Mouse (Mus musculus): Measurements from ENCODE around the gene Pilra.
"Not testable (repeated sequence)": the region's sequence is repeated elsewhere in the genome, so short reads cannot be mapped to it uniquely, and the experiment has no call there.

Pilra gene

GRCm38 (mm10) chr5:137835966-137836520 is at the start of gene Pilra:
TSS of gene Pilra (minus strand) at chr5:137836281.
- DNase-seq: not testable (repeated sequence)

GRCm38 (mm10) chr5:137883345-137883744 is 47.3 kb upstream of the Pilra start:
- no peak for DNase-seq

GRCm38 (mm10) chr5:137882922-137883321 is 46.8 kb upstream of the Pilra start:
- DNase-seq: no peak

DNA sequence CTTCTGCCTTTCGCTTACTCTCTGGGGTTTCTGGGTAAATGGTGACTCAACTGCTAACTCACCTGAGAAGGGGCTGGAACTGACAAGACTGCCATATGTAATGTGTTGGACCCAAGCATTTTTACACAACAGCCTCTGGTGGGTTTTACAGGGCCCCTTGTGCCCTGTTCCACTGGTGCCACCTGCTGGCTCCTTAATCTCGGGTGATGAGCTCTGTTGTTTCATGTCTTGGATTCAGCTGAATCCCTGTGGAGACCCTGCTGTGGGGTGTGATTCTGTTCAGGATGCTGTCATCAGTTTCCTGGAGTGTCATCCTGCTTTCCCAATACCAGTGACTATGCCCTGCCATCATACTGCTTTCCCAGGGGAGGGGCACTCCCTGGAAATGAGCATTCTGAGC is 41.8 kb upstream of the Pilra start:
- DNase-seq: no peak

- DNase-seq: no peak
Observed at GRCm38 (mm10) chr5:137875054-137875453, 39.0 kb upstream of the Pilra start.

DNA sequence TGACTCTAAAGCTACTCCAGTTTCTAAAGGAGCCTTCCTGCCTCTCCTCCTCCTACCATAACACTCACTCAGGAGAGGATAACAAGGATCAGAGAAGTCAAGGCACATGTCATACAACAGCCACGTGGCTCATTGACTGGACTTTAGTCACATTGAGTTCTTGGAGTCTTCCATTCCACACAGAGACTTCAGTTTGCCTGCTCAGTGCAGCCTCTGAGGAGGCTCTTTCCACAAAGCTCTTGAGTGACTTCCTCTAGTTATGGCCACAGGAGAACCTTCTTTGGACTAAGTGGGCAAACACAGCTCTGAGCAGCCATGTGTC is 36.3 kb upstream of the Pilra start:
- not testable (repeated sequence) for DNase-seq

- not testable (repeated sequence) for DNase-seq
Observed at GRCm38 (mm10) chr5:137871644-137872380, 35.7 kb upstream of the Pilra start, which contains the start of gene Pilrb2. TSS of gene Pilrb2 (minus strand) at chr5:137871815.

DNA sequence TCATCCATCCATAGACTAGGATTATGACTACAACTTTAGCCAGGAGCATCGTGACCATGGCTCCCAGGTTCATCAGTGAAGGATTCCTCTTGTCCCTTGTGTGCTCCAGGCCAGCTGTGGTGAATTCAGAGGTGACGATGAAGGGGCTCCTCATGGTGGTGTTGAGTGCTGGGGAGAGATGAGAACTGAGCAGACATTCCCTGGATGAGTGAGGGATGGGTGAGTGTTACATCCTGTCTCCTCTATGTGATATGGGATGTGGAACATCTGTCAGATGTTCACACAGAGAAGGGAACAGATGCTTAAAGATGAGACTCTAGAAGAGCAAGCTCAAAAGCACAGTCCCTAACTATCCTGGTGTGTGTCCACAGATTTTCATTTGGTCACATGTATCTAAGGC is 32.5 kb upstream of the Pilra start:
- DNase-seq: not testable (repeated sequence)

DNA sequence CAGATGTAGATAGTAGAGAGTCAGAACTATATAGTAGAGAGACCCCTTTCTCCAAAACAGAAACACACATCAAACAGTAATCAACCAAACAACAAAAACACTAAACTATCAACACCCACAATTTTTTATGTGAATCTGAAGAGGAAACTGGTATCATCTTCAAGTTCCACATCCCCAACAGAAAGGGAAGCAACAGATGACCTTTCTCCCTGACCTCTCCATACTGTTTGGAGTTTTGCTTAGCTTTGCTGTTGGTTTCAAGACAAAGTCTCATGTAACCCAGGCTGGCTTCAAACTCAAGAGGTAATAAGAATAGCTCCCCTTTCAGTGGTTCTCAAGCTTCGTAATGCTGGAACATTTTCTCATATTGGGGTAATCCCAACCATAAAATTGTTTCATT is 27.9 kb upstream of the Pilra start:
- DNase-seq: not testable (repeated sequence)

GRCm38 (mm10) chr5:137857960-137858710 is 22.1 kb upstream of the Pilra start, which contains the start of gene Pilrb1:
TSS of gene Pilrb1 (minus strand) at chr5:137858106.
- DNase-seq: not testable (repeated sequence)

- not testable (repeated sequence) for DNase-seq
Observed at GRCm38 (mm10) chr5:137856870-137857269, 20.8 kb upstream of the Pilra start.

GRCm38 (mm10) chr5:137854907-137855306 is 18.8 kb upstream of the Pilra start:
- DNase-seq: not testable (repeated sequence)

GRCm38 (mm10) chr5:137850313-137850712 is 14.2 kb upstream of the Pilra start:
- DNase-seq: not testable (repeated sequence)

- DNase-seq: not testable (repeated sequence)
Observed at GRCm38 (mm10) chr5:137837110-137837509, 1.0 kb upstream of the Pilra start.

GRCm38 (mm10) chr5:137836611-137837010 is 530 bp upstream of the Pilra start:
- no peak for DNase-seq

GRCm38 (mm10) chr5:137833500-137833899 is 2.6 kb downstream of the Pilra start:
- DNase-seq: no peak

DNA sequence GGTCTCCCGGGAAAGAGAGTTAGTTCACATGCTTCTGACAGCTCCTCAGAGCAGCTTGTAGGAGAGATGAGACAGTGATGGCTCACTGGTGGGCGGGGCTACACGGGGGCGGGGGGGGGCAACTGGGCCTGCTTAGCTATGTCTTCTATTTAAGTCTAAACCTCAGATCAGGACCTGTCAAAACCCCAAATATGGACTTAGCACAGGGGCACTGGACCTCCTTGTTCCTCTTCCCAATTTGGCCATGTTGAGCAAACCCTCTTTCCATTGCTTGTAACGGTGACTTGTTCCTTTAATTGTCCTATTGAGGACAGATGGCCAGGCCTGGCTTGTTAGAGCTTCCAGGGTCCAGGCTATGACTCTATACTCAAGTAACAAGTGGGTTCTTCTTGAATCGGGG is 4.6 kb downstream of the Pilra start:
- DNase-seq: no peak

GRCm38 (mm10) chr5:137831106-137831505 is 5.0 kb downstream of the Pilra start:
- DNase-seq: no peak

DNA sequence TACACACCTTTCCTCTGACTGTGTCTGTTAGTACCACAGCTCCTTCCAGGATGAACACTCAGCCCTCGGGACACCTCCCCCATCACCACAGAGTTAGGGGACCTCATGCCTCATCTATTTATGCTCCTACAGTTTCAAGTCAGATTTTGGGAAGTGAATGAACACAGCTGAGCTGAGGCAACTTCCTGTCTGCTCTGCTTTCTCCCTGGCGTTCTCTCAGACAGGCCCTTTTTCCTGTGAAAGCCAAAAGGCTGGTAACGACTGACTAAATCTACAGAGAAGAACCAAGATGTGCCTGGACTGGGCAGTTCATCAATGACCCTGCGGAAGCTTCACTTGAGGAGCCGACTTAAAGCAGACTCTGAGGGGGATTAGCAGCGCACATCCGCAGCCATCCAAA is 5.8 kb downstream of the Pilra start:
- DNase-seq: no peak

DNA sequence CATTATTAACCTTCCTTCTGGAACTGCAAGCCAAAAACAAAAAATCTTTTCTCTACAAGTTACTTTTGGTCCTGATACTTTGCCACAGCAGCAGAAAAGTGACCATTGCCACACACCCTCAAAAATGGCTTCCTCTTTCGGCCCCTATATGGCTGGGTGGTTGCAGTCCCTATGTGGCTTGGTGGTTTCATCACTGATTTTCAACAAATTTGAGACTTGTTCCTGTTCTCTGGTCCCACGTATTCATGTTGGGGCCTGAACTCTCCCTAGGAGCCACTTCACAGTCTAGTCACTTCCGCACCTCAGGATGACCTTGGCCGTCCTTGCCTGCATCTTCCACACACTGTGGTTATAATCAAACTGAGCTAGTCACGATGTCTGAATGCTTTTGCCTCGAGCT is 7.4 kb downstream of the Pilra start:
- no peak for DNase-seq

DNA sequence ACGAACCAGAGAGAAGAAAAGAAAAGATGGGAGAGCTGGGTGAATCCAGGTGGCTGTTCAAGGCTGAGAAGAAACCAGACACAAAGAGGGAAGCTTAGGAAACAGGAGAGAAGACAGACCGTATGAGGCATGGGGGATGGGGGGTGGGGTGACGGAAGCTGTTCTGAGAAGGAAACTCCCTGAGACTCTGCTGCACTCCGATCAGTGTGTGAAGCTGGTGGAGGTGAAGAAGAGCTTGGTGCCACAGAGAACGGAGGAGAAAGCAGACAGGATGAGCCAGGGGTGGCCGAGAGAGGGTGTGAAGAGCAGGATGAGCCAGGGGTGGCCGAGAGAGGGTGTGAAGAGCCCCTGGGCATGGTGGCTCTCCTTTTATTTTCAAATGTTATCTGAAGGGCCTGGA is 9.7 kb downstream of the Pilra start:
- DNase-seq: no peak

DNA sequence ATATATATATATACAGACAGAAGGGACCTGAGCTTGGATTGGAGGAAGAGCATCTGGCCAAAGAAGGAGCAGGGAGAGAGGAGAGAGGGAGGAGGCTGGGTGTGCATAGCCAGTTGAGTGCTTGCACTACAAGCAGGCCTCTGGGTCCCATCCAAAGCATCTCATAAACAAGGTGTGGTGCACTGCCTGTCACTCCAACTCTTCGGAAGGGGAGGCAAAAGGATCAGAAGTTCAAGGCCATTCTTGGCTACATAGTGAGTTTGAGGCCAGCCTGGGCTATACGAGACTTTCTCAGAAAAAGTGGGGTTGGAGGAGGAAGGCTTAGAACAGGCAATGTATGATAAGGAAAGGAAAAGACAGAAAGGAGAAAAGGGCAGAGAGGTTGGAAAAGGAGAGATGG is 10.1 kb downstream of the Pilra start:
- DNase-seq: no peak

DNA sequence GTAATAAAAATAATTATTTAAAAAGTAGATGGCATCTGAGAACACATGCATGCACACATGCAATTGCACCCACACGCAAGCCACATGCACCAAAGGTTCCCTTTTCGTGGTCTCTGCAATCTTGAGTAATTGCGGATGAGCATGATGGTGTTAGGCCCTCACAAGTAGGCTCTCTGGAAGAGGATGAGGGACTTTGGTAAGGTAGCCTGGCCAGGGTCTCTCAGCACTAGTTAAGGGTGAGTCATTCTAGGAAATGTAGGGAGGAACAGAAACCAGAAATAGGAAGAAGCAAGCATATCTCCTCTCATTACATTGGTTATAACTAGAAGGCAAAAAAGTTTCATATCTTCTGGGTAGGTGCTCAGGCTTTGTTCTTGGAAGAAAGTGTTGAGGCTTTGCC is 11.1 kb downstream of the Pilra start:
- no peak for DNase-seq

- DNase-seq: no peak
Observed at GRCm38 (mm10) chr5:137823455-137824045, 12.5 kb downstream of the Pilra start.

All from cerebellum, adult 18-20 months (tissue).